Mouse (Mus musculus): ENCODE measurements around the gene Cyyr1. TPM values are rescaled to one million over a fixed set of nuclear protein-coding genes. Genes with fewer than 3 reads are reported as not detected.

The Cyyr1 gene
- polyA plus RNA-seq, 1 experiment from 2014 or later, result 4.0 TPM

GRCm38 (mm10) chr16:85422889-85423288, 130.3 kb downstream of the Cyyr1 start:
- WGBS, result 63% methylated on average over 2 of the region's 2 CpGs
- H3K4me1 ChIP-seq (ENCODE audit: control insufficient read depth, insufficient read depth, low read length), result no peaks in the 10 kb centered on the region
- H3K9me3 ChIP-seq (replicated peaks; ENCODE audit: control insufficient read depth, low read length), result no peaks in the 10 kb centered on the region
- H3K27me3 ChIP-seq (ENCODE audit: control insufficient read depth, insufficient read depth, low read length), result no peaks in the 10 kb centered on the region
- no peak overlapping the region for H3K4me2 ChIP-seq (ENCODE audit: low read depth, low read length)
- H3K27ac ChIP-seq (ENCODE audit: low read length), result no peak overlapping the region
- no peak overlapping the region for H3K9ac ChIP-seq (ENCODE audit: low read length)
- ATAC-seq (ENCODE audit: insufficient read depth, low FRiP score), result no peak
- no peaks in the 10 kb centered on the region for H3K36me3 ChIP-seq (ENCODE audit: control insufficient read depth, insufficient read depth, low read length)
- no peak overlapping the region for H3K4me3 ChIP-seq (replicated peaks; ENCODE audit: low read length)

- no peak overlapping the region for H3K4me2 ChIP-seq (ENCODE audit: low read depth, low read length)
- no peak overlapping the region for H3K9ac ChIP-seq (ENCODE audit: low read length)
- H3K9me3 ChIP-seq (replicated peaks; ENCODE audit: control insufficient read depth, low read length), result no peaks in the 10 kb centered on the region
- H3K4me3 ChIP-seq (replicated peaks; ENCODE audit: low read length), result no peak overlapping the region
- H3K4me1 ChIP-seq (ENCODE audit: control insufficient read depth, insufficient read depth, low read length), result no peaks in the 10 kb centered on the region
- no peaks in the 10 kb centered on the region for H3K27me3 ChIP-seq (ENCODE audit: control insufficient read depth, insufficient read depth, low read length)
- no peak for ATAC-seq (ENCODE audit: insufficient read depth, low FRiP score)
- no peak overlapping the region for H3K27ac ChIP-seq (ENCODE audit: low read length)
- 73% methylated on average over 3 of the region's 3 CpGs for WGBS
- H3K36me3 ChIP-seq (ENCODE audit: control insufficient read depth, insufficient read depth, low read length), result no peaks in the 10 kb centered on the region
These were observed 137.8 kb downstream of the Cyyr1 start for GRCm38 (mm10) chr16:85415415-85415814.

DNA sequence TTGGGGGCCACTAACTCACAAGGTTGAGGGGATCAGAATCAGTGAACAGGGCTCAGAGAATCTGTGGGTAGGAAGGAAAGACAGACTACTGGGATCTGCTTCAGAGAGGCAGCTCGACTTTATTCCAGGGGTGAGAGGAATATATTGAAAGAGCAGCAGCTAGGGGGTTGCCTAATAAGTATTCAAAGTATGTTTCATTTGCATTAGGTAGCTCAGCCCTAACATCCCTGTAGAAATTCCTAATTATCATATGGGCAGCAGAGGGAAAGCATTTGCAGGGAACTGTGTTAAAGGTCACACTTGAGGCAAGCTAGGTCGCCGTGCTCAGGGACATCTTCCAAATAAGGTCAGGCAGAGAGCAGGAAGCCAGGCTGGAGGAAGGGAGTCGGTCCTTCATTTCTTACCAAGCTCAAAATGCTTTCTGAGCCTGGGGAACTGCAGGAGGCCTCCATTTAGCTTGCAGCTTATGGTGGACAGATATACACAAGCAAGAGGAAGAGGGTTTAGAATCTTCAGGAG, 159.7 kb downstream of the Cyyr1 start:
- Histone ChIP-seq H3K9me3 (replicated peaks; ENCODE audit: control insufficient read depth, low read length) (no peaks in the 10 kb centered on the region), H3K9ac (ENCODE audit: low read length) (no peak overlapping the region), H3K27me3 (ENCODE audit: control insufficient read depth, insufficient read depth, low read length) (no peaks in the 10 kb centered on the region), H3K27ac (ENCODE audit: low read length) (no peak overlapping the region), H3K4me1 (ENCODE audit: control insufficient read depth, insufficient read depth, low read length) (no peaks in the 10 kb centered on the region), H3K36me3 (ENCODE audit: control insufficient read depth, insufficient read depth, low read length) (no peaks in the 10 kb centered on the region), H3K4me3 (replicated peaks; ENCODE audit: low read length) (no peak overlapping the region), H3K4me2 (ENCODE audit: low read depth, low read length) (no peak overlapping the region)
- WGBS, result 34% methylated on average over 4 of the region's 4 CpGs
- no peak for ATAC-seq (ENCODE audit: insufficient read depth, low FRiP score)

GRCm38 (mm10) chr16:85386801-85387200, 166.4 kb downstream of the Cyyr1 start:
- WGBS, result 28% methylated on average over 5 of the region's 5 CpGs
- Histone ChIP-seq H3K4me2 (ENCODE audit: low read depth, low read length) (no peak overlapping the region), H3K4me1 (ENCODE audit: control insufficient read depth, insufficient read depth, low read length) (0 out of 2 replicates have a peak, but pooled peaks cover 2% of the 10 kb centered on the region), H3K36me3 (ENCODE audit: control insufficient read depth, insufficient read depth, low read length) (no peaks in the 10 kb centered on the region), H3K27me3 (ENCODE audit: control insufficient read depth, insufficient read depth, low read length) (no peaks in the 10 kb centered on the region), H3K27ac (ENCODE audit: low read length) (no peak overlapping the region), H3K9me3 (replicated peaks; ENCODE audit: control insufficient read depth, low read length) (no peaks in the 10 kb centered on the region; the same call in 1 of the 2 replicates), H3K9ac (ENCODE audit: low read length) (no peak overlapping the region), H3K4me3 (replicated peaks; ENCODE audit: low read length) (no peak overlapping the region)
- ATAC-seq (ENCODE audit: insufficient read depth, low FRiP score), result no peak

Other genes starting within 250 kb of the Cyyr1 start
- gene Adamts1, start 249.7 kb upstream of the Cyyr1 start, polyA plus RNA-seq (2015; fragmentation: Nextera tagmentation; extraction: Ambion mirVana), result 35.1 and 37.2 TPM in 2 replicates